Mouse (Mus musculus) liver, embryonic 11.5 days (tissue): ENCODE measurements around the gene Ptgdr2. TPM values are rescaled to one million over a fixed set of nuclear protein-coding genes. Genes with fewer than 3 reads are reported as not detected.

Experiments
- ATAC-seq: fragments of 200-750 bp; cut with Nextera tagmentation; replicated peaks from 2 replicates; pipeline ENCODE4 v1.8.0; 2017; ENCODE audit warnings: moderate number of reproducible peaks, mild to moderate bottlenecking, moderate TSS enrichment, moderate library complexity; ENCODE audit not compliant: low FRiP score
- DNase-seq: peaks from one replicate; pipeline ENCODE4 v3.0.0-alpha.2; 2017; ENCODE audit warnings: low spot score
- H3K27ac ChIP-seq: fragments of 300-500 bp; sonication (generic); 2 replicates; pipeline ENCODE4 v1.5.1; 2014; ENCODE audit warnings: mild to moderate bottlenecking, low read depth, low read length, control low read depth
- H3K27me3 ChIP-seq: fragments of 300-500 bp; sonication (generic); replicated peaks from 2 replicates; pipeline ENCODE4 v1.6.1; 2014; ENCODE audit warnings: low read length, mixed read lengths; ENCODE audit not compliant: control insufficient read depth, insufficient read depth
- H3K36me3 ChIP-seq: fragments of 300-500 bp; sonication (generic); 2 replicates; pipeline ENCODE4 v1.6.1; 2014; ENCODE audit warnings: mild to moderate bottlenecking, low read length, moderate library complexity, mixed read lengths; ENCODE audit not compliant: control insufficient read depth, insufficient read depth
- H3K4me1 ChIP-seq: fragments of 300-500 bp; sonication (generic); replicated peaks from 2 replicates; pipeline ENCODE4 v1.6.1; 2014; ENCODE audit warnings: low read length, mixed read lengths; ENCODE audit not compliant: control insufficient read depth, insufficient read depth
- H3K4me2 ChIP-seq: fragments of 300-500 bp; sonication (generic); 2 replicates; pipeline ENCODE4 v1.6.1; 2014; ENCODE audit warnings: mild to moderate bottlenecking, control low read depth, moderate library complexity
- H3K4me3 ChIP-seq: fragments of 300-500 bp; sonication (generic); 2 replicates; pipeline ENCODE4 v1.5.1; 2014; ENCODE audit warnings: low read depth, low read length, control low read depth
- H3K9ac ChIP-seq: fragments of 300-500 bp; sonication (generic); 2 replicates; pipeline ENCODE4 v1.6.1; 2014; ENCODE audit warnings: low read depth, low read length, control low read depth
- H3K9me3 ChIP-seq: fragments of 300-500 bp; sonication (generic); 2 replicates; pipeline ENCODE4 v1.6.1; 2016; ENCODE audit warnings: low read length, inconsistent platforms, mixed read lengths; ENCODE audit not compliant: control insufficient read depth
- WGBS: fragments of 180-500 bp; shearing (Covaris S2); extraction: QIAGEN DNeasy Blood & Tissue Kit; methylation state at CpG from one replicate; pipeline ENCODE4 v1.1.7; 2014; 5-methylcytosine and 5-hydroxymethylcytosine counted together
- polyA plus RNA-seq: library from polyadenylated mRNA; unstranded; fragments of >200 nt; fragmentation: Nextera tagmentation; extraction: Ambion mirVana; gene quantifications from 2 replicates; pipeline ENCODE4 v1.2.1, GENCODE M21; 2014

Gene Ptgdr2
- polyA plus RNA-seq, 1 experiment from 2014 or later, result not detected

DNA sequence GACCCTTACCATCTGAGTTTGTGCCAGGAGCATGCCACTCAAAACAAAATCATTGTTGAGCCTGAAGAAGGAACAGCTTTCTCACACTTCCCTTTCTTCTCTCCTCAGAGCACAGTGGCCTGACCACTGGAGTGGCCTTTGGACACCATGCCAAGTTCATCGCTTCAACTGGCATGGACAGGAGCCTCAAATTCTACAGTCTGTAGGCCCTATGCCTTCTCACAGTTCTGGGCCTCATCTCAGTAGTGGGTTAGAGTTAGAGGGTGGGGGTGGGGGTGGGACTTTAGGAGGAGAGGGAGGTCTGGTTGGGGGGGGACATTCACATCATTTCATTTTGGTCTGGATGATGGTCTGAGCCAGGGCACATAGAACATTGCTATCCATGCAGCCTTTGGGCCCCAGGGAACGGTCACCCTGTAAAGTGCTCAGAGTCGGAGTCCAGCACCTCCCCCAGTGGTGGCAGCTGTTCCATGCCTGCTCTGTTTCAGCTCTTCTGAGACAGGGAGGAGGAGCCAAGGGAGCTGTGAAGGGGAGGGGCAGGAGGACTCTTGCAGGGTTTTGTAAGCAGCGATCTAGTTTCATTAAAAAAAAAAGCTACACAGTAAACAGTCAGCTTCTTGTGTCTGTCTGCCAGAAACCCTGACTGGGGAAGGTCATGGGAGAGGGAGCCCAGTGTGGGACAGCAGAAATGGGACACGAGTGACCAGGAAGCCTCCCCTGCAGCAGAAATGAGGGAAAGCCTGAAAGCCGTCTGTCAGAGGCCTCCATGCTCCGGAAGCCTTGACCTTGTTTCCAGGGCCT, 31.8 kb upstream of the Ptgdr2 start:
- H3K4me3 ChIP-seq, result no peak overlapping the region
- H3K27ac ChIP-seq, result peak overlapping the region; percentile 17; the same call in 1 of the 2 replicates
- H3K27me3 ChIP-seq, result no peaks in the 10 kb centered on the region
- no peak overlapping the region for H3K9ac ChIP-seq
- H3K4me1 ChIP-seq, result peaks cover 4% of the 10 kb centered on the region; the same call in 1 of the 2 replicates
- H3K36me3 ChIP-seq, result peaks cover 44% of the 10 kb centered on the region
- DNase-seq (no peak), ATAC-seq (0 out of 2 replicates have a peak, but pooled peaks have one; percentile 33)
- H3K9me3 ChIP-seq, result no peaks in the 10 kb centered on the region
- no peak overlapping the region for H3K4me2 ChIP-seq
- 73% methylated on average over 7 of the region's 7 CpGs for WGBS

DNA sequence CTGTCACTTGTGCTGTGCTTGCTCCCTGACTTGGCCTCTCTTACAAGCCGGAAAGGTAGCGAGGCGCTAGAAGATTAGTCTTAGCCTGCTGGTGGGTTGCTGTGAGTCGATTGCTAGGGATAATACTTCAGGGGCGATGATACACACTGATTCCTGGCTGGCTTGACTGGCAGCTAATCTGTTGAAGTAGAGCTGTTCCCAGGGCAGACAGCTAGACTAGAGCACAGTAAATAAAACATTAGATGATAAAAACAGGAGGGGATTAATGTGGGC, 31.3 kb upstream of the Ptgdr2 start:
- H3K4me3 ChIP-seq, result no peak overlapping the region
- no peak overlapping the region for H3K9ac ChIP-seq
- peaks cover 4% of the 10 kb centered on the region; the same call in 1 of the 2 replicates for H3K4me1 ChIP-seq
- H3K9me3 ChIP-seq, result no peaks in the 10 kb centered on the region
- DNase-seq (no peak), ATAC-seq (no peak)
- 81% methylated on average over 5 of the region's 5 CpGs for WGBS
- H3K27me3 ChIP-seq, result no peaks in the 10 kb centered on the region
- peak overlapping the region; percentile 17; the same call in 1 of the 2 replicates for H3K27ac ChIP-seq
- no peak overlapping the region for H3K4me2 ChIP-seq
- H3K36me3 ChIP-seq, result peaks cover 39% of the 10 kb centered on the region

DNA sequence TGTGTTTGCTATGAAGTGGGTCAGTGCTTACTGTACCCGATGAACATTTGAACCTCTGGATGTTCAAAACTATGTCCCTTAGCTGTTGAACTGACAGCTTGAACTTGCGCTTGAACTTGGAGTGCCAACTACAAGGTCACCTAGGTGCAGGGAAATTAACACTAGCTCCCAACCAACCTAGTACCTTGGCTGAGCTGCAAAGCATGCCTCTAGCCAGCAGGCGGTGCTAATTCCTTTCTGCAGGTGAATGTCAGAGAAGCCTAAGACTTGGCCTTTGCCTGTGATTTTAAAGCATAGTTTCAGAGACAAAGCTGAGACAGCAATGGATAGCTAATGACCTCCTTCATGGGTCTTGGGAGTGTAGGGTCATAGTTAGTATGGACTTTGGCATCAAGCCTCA, 29.1 kb upstream of the Ptgdr2 start:
- no peak overlapping the region for H3K4me2 ChIP-seq
- no peak overlapping the region for H3K27ac ChIP-seq
- peaks cover 4% of the 10 kb centered on the region; the same call in 1 of the 2 replicates for H3K4me1 ChIP-seq
- peaks cover 21% of the 10 kb centered on the region for H3K36me3 ChIP-seq
- ATAC-seq (no peak), DNase-seq (no peak)
- no peak overlapping the region for H3K9ac ChIP-seq
- no peak overlapping the region for H3K4me3 ChIP-seq
- H3K27me3 ChIP-seq, result no peaks in the 10 kb centered on the region
- H3K9me3 ChIP-seq, result no peaks in the 10 kb centered on the region
- 54% methylated on average over 3 of the region's 3 CpGs for WGBS

DNA sequence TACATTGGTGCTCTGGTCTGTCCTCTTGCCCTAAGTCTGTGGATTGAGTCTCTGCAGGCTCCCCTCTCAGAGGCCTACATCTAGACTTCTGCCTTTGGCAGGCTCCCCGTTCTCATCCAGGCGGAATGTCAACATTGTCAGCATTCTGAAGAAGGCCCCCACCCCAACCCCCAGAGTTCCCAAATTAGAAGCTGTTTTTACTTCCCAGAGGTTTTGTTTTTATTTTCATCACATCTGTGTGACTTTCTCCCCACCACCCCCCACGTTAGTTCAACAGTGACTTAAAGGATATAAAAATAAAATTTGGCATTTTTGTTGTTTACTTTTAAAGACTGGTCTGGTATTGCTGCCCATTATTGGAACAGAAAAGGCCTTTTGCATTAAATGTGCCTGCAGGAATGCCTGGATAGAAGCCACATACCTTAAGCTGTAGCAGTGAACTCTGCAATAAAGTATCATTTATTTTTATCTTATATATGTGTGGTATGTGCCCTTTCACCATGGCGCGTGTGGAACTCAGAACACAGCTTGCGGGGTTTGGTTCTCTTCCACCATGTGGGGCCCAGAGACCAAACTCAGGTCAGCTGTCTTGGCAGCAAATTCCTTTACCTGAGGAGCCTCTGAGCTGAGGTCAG, 27.8 kb upstream of the Ptgdr2 start:
- 79% methylated on average over 6 of the region's 6 CpGs for WGBS
- no peak overlapping the region for H3K9ac ChIP-seq
- ATAC-seq (no peak), DNase-seq (no peak)
- no peak overlapping the region for H3K4me2 ChIP-seq
- H3K9me3 ChIP-seq, result no peaks in the 10 kb centered on the region
- peaks cover 10% of the 10 kb centered on the region for H3K36me3 ChIP-seq
- H3K27ac ChIP-seq, result no peak overlapping the region
- H3K4me3 ChIP-seq, result no peak overlapping the region
- H3K27me3 ChIP-seq, result no peaks in the 10 kb centered on the region
- peaks cover 4% of the 10 kb centered on the region; the same call in 1 of the 2 replicates for H3K4me1 ChIP-seq

DNA sequence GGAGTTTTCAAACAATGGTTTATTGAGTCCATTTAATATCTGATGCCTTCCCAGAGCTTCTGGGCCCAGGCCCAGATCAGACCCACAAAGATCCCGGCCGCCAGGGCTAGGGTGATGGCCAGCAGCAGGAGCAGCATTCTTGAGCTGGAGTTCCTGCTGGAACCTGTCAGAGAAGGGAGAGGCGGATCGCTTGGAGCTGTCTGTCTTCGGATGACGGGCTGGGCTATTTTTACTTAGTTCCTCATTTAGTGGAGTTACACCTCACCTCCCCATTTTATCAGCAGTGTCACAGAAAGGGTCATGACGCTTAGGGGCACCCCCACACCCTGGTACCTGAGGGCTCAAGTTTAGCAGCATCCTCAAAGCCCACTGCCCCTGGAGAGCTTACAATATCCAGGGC, 22.7 kb upstream of the Ptgdr2 start:
- Histone ChIP-seq H3K27ac (no peak overlapping the region), H3K4me1 (peaks cover 5% of the 10 kb centered on the region; the same call in 1 of the 2 replicates), H3K36me3 (no peaks in the 10 kb centered on the region), H3K4me2 (no peak overlapping the region), H3K4me3 (no peak overlapping the region), H3K9me3 (no peaks in the 10 kb centered on the region), H3K9ac (no peak overlapping the region), H3K27me3 (peaks cover 4% of the 10 kb centered on the region; the same call in 1 of the 2 replicates)
- DNase-seq, result no peak
- 36% methylated on average over 7 of the region's 7 CpGs for WGBS
- no peak for ATAC-seq

DNA sequence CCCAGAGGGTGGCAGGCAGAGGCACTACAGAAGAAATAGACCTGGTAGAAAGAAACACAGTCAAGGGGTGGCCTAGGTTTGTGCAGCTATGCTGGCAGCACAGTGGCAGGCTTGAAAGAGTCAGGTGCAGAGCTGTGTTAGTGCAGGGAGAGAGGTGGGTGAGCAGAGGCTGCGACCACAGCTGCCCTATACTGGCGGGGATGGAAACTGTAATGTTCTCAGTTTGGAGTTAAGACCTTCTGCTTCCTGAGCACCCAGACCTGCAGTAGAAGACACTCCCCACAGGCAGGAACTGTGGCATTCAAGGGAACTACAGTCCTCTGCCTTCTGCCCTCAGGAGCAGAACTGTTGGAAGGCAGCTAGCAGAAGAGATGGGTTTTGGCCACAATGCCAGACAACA, 22.1 kb upstream of the Ptgdr2 start:
- 54% methylated on average over 2 of the region's 2 CpGs for WGBS
- DNase-seq (no peak), ATAC-seq (no peak)
- Histone ChIP-seq H3K4me1 (peaks cover 5% of the 10 kb centered on the region; the same call in 1 of the 2 replicates), H3K9ac (no peak overlapping the region), H3K27me3 (peaks cover 4% of the 10 kb centered on the region; the same call in 1 of the 2 replicates), H3K27ac (no peak overlapping the region), H3K36me3 (no peaks in the 10 kb centered on the region), H3K4me2 (no peak overlapping the region), H3K9me3 (no peaks in the 10 kb centered on the region), H3K4me3 (no peak overlapping the region)

DNA sequence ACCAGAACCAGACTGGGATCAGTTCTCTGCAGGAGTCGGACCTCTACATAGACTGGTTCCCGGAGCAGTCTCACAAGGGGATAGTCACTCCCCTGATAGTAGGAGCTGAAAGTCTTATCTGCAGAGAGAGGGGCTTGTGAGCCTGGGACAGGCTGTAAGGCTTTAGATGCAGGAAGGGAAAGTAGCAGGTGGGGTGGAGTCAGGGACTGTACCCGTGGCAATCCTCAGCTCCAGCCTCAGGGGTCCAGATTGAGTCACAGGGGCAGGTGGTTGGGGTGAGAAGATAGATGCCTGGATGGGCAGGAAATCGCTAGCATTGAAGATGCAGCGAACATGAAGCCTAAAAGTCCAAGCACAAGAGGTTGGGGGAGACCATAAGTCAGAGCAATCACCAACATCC, 20.5 kb upstream of the Ptgdr2 start:
- ATAC-seq, result no peak; the same call in 1 of the 2 replicates
- Histone ChIP-seq H3K27me3 (peaks cover 4% of the 10 kb centered on the region; the same call in 1 of the 2 replicates), H3K4me2 (no peak overlapping the region), H3K4me1 (peaks cover 5% of the 10 kb centered on the region; the same call in 1 of the 2 replicates), H3K9me3 (no peaks in the 10 kb centered on the region), H3K9ac (no peak overlapping the region), H3K4me3 (no peak overlapping the region), H3K36me3 (no peaks in the 10 kb centered on the region), H3K27ac (no peak overlapping the region)
- DNase-seq, result no peak
- 50% methylated on average over 5 of the region's 5 CpGs for WGBS

DNA sequence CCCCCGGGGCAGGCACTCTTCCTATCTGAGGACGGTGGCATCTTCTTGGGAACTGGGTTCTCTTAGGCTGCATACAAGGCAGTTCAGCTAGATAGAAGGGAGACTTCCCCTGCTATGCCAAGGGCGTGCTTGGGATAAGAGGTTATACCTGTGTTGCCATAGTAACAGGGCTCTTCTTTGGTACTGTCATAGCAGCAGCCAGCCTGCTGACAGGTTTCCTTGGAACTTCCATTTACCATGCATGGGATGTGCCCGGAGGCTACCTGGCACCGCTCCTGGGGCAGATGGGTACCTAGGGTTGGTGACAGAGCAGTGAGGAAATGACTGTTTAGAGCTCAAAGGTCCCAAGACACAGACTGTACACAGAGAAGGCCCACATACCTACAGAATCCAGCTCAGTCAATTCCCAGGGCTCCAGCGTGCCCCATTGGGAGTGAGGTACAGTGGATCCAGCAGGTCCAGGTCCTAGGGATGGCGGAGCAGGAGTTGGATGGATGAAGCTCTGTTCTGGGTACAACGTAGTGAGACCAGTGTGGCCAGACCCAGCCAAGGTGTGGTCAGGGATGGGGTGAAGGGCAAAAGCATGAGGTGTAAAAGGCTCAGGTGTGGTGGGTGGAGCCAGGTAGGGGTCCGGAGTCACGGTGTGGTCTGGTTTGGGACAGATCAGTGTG, 18.5 kb upstream of the Ptgdr2 start:
- Histone ChIP-seq H3K4me3 (no peak overlapping the region), H3K9me3 (no peaks in the 10 kb centered on the region), H3K4me1 (peaks cover 5% of the 10 kb centered on the region; the same call in 1 of the 2 replicates), H3K36me3 (no peaks in the 10 kb centered on the region), H3K27ac (no peak overlapping the region), H3K9ac (no peak overlapping the region), H3K27me3 (peaks cover 4% of the 10 kb centered on the region; the same call in 1 of the 2 replicates), H3K4me2 (no peak overlapping the region)
- ATAC-seq, result no peak
- DNase-seq, result no peak
- WGBS, result 81% methylated on average over 10 of the region's 10 CpGs
